Mouse (Mus musculus) spleen, postnatal 36 days (tissue): Measurements from ENCODE around the gene Rptor.

Experiments used
- DNase-seq, 2 experiments: peaks; one replicate each; pipeline ENCODE4 v3.0.0; 2022; ENCODE audit warnings: low spot score in 2 of 2, mixed read lengths in 1 of 2

The Rptor gene

DNA sequence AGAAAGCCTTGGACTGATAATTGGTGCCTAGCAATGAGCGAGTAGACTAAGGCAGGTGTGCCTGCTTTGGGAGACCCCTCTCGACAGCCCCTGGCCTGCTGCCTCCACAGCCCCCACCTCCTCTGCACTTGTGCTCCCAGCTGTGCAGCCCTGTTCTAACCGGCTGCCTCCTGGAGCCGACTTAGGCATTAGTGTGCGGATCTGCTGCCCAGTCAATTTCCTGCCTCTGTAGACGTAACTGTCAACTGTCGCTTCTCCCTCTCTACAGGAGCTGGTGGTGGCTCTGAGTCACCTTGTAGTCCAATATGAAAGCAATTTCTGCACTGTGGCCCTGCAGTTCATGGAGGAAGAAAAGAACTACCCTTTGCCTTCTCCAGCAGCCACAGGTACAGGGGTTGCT is 253.3 kb downstream of the Rptor start:
- no peak for DNase-seq

- no peak for DNase-seq
These were observed 260.0 kb downstream of the Rptor start for GRCm38 (mm10) chr11:119862523-119863299.

GRCm38 (mm10) chr11:119863421-119863821 is 260.7 kb downstream of the Rptor start:
- peak; percentile 48 to 55 for DNase-seq

- DNase-seq, result no peak
These were observed 264.1 kb downstream of the Rptor start for GRCm38 (mm10) chr11:119866837-119867236.

GRCm38 (mm10) chr11:119868138-119868537 is 265.4 kb downstream of the Rptor start:
- no peak for DNase-seq

DNA sequence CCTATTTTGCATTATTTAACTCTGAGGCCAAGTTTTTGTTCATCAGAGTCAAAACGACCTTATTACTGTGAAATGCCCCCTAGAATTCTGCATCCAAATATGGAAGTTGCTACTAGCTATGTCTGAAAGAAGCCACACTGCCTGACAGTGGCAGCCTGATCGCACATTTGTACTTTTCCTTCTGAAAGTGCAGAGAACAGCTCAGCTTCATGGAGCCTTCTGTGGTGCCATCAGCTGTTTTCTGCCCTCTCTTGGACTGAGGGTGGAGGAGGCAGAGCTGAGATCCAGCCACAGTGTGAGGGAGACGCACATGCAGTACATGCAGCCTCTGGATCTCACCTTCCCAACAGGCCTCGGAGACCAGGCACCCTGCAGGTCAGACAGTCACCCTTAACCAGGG is 265.9 kb downstream of the Rptor start:
- no peak for DNase-seq

DNA sequence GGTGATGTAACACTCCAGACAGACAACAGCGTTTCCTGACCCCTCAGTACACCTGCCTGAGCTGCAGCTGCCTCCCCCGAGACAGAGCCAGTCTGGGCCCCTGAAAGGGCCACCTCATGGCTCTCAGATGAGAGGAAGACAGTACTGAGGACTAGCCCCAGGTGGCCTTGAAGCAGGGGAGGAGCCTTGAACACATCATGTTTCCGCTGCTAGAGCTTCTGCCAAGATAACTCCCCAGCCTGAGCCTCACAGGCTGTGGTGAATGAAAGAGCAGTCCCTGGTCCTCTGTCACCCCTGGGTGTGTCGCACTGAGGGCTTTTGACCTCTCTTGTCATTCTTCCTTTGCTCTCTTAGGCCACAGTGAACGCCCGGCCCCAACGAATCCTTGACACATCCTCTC is 268.4 kb downstream of the Rptor start:
- no peak for DNase-seq

GRCm38 (mm10) chr11:119873643-119874042 is 270.9 kb downstream of the Rptor start:
- DNase-seq, result no peak

GRCm38 (mm10) chr11:119874841-119875240 is 272.1 kb downstream of the Rptor start:
- DNase-seq, result no peak

DNA sequence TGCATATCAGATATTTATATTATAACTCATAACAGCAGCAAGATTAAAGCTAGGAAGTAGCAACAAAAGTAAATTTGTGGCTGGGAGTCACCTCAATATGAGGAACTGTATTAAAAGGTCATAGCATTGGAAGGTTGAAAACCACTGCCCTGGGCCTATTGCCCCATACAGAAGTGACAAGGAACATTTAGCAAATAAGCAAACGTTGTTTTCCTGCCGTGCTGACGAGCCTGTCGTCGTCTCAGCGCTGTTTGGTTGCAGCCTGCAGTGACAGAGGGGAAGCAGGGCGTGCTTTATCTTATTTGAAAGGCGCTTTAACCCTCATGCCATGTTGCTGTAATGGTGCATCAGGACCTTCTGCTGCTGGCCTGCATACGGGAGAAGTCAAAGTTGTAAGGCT is 273.0 kb downstream of the Rptor start:
- peak in 1 of 2 experiments; percentile 18 for DNase-seq

DNA sequence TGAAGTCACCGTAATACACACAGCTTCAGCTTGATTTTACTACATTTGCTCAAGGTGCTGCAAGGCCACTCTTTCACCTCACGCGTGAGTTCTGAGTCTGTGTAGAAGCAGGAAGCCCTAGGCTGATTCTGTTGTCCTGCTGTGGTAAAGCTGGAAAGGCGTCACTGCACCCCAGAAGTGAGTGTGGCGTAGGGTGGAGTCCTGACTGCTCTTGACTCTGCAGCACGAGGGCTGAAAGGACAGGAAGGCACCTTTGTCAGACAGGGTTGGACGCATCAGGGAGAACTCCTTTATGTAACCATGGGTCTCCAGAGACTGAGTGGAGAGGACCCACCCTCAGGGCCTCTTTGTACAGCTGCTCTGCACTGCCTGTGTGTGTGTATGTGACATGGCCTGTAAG is 274.4 kb downstream of the Rptor start:
- no peak for DNase-seq

DNA sequence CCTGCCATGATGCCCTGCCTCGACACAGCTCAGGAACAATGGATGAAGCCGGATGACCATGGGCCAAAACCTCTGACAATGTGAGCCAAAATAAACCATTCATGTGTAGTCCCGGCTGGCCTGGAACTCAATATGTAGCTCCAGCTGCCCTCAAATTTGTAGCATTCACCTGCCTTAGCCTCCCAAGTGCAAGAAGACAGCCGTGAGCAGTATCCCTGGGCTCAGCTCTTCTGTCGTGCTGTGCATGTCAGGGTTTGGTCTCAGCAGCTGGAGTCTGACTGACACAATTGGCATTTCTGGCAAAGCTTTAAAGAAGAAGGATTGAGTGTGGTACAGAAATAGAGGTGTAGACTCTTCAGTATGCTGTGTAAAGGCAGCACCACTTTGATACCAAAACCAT is 276.9 kb downstream of the Rptor start:
- no peak for DNase-seq

DNA sequence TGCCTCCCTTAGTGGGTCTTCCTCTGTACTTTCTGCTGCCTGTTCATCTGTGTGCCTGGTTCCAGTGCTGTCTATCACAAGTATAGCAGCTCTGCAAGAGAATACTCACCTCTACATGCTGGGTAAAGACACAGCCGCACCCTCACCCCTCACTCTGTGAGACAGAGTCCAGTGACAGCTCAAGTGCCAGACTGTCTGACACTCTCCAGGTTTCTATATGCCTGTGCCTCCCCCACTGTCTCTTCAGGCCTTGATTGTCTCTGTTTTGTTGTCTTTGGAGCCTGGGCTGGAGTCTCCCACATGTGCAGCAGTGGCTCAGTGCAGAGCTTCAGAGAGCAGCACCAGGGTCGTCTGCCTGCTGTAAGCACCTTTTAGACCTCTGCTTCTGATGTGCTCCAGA is 280.9 kb downstream of the Rptor start:
- DNase-seq, result no peak

DNA sequence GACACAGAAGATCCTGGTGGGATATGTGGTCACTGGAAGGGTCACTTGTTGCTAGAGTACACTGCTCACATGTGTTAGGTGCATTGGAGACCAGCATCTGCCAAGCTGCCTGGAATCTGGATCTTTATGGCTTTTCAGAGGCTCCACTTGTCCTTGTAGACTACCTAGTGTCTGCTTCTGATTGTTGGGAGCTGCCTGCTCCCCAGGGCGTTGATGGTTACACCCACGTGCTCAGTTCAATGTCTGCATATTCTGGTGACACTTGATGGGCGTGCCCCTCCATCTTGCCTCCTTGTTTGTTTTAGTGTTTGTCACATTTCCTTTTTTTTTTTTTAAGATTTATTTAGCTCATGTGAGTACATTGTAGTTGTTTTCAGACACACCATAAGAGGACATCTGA is 287.3 kb downstream of the Rptor start:
- DNase-seq, result no peak

- DNase-seq, result no peak
These were observed 289.0 kb downstream of the Rptor start for GRCm38 (mm10) chr11:119891601-119892215.

GRCm38 (mm10) chr11:119893667-119894236 is 291.0 kb downstream of the Rptor start:
- no peak for DNase-seq

DNA sequence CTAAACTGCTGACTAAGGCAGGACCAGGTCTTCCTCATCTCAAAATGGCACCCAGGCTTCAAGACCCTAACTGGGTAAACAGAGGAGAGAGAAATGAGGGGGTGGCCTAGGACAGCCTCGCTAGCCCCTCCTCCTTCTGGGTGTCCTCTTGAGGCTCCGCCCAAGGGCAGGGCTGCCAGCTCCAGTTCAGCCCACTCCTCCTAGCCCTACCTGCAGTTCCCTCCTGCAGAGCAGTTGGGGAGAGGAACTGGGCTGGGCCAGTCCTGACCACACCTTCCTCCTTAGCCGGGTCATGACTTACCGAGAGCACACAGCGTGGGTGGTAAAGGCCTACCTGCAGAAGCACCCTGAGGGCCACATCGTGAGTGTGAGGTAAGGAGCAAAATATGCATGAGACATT is 291.9 kb downstream of the Rptor start:
- DNase-seq, result peak; percentile 63 to 64

- no peak for DNase-seq
These were observed 294.3 kb downstream of the Rptor start for GRCm38 (mm10) chr11:119897041-119897440.

GRCm38 (mm10) chr11:119898976-119899375 is 296.3 kb downstream of the Rptor start:
- DNase-seq, result no peak

- DNase-seq, result no peak
These were observed 298.5 kb downstream of the Rptor start for GRCm38 (mm10) chr11:119901174-119901573.

- no peak for DNase-seq
These were observed 300.2 kb downstream of the Rptor start for GRCm38 (mm10) chr11:119902891-119903290.

DNA sequence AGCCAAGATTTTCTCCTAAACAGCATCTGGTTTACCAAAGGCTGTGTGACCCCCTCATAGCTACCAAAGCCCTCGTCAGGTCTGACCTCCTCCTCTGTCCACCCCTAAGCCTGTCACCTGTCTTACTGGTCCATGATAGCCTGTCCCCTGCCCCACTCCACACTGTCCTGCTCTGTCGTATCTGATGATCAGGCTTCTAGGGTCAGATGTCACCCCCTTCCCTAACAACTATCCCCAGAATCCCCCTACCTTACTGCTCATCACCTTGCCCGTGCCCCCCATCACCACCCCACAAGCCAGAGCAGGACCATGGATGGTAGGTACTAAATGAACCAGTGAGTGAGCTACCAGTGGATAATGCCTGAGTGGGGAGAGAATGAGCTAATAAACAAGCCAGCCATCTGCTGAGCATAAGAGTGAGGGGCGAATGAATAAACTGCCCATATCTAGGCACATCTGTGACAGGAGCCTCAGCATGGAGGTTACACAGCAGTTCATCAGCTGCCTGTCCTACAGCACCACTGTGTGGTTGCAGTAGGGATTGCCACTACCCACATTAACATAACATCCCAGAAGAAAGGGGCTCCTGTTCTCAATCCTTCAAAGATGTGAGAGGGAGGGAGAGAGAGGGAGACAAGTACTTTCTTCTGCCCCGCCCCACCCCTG is 302.0 kb downstream of the Rptor start:
- DNase-seq, result peak; percentile 35 to 40

- no peak for DNase-seq
These were observed 303.1 kb downstream of the Rptor start for GRCm38 (mm10) chr11:119905794-119906193.
